Mouse (Mus musculus): Measurements from ENCODE around the gene Mtmr11. TPM values are rescaled to one million over a fixed set of nuclear protein-coding genes. Genes with fewer than 3 reads are reported as not detected.

The Mtmr11 gene
- total and polyA plus RNA-seq, 2 experiments, result 1.2 to 2.8 TPM

- Histone ChIP-seq H3K4me1 (ENCODE audit: control insufficient read depth, insufficient read depth, low read length) (peaks cover 6% of the 10 kb centered on the region), H3K36me3 (ENCODE audit: control insufficient read depth, insufficient read depth, low read length) (no peaks in the 10 kb centered on the region), H3K27ac (replicated peaks; ENCODE audit: insufficient read depth, low read depth, low read length) (no peak overlapping the region), H3K79me2 (ENCODE audit: control insufficient read depth, insufficient read depth, low read length) (no peaks in the 10 kb centered on the region; the same call in 1 of the 2 replicates), H3K9ac (ENCODE audit: low read depth, low read length) (no peak overlapping the region), H3K4me3 (ENCODE audit: insufficient read depth, low read depth, low read length) (no peak overlapping the region), H3K27me3 (ENCODE audit: control insufficient read depth, insufficient read depth, low read length) (no peaks in the 10 kb centered on the region)
- no peak for TF ChIP-seq POLR2A (IDR thresholded peaks at IDR 0.05; ENCODE audit: extremely low read depth, insufficient read depth, low read length)
- no peak for TF ChIP-seq CTCF (IDR thresholded peaks at IDR 0.05; ENCODE audit: low read depth, low read length)
- DNase-seq (ENCODE audit: extremely low read depth, low read depth, low spot score), result no peak
Measured at GRCm38 (mm10) chr3:96128128-96128527, 33.7 kb upstream of the Mtmr11 start.

DNA sequence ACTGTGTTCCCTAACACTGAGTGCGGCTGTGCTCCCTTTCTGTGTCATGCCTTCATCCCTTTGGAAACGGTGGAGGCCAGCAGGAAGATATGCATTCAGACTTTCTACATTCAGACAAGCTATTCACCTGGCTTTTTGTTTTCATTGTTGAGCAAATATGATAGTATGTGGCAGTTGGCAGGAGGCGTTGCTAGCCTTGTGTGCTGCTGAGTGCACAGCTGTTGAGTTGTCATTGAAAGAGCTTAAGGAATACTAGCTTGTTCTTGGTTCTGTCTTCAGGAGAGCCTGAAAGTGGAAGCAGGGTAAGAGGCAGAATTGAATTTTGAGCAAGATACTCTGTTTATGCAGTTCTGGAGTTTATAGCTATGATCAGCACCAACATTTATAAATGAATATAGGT, 29.3 kb upstream of the Mtmr11 start:
- H3K4me1 ChIP-seq (ENCODE audit: control insufficient read depth, insufficient read depth, low read length), result peaks cover 14% of the 10 kb centered on the region
- no peak overlapping the region for H3K27ac ChIP-seq (replicated peaks; ENCODE audit: insufficient read depth, low read depth, low read length)
- WGBS, result 51% methylated on average over 3 of the region's 3 CpGs
- peak; percentile 30 for DNase-seq (ENCODE audit: extremely low read depth, low read depth, low spot score)
- H3K9ac ChIP-seq (ENCODE audit: low read depth, low read length), result no peak overlapping the region
- peaks cover 1% of the 10 kb centered on the region; the same call in 1 of the 2 replicates for H3K36me3 ChIP-seq (ENCODE audit: control insufficient read depth, insufficient read depth, low read length)
- no peaks in the 10 kb centered on the region; the same call in 1 of the 2 replicates for H3K79me2 ChIP-seq (ENCODE audit: control insufficient read depth, insufficient read depth, low read length)
- H3K27me3 ChIP-seq (ENCODE audit: control insufficient read depth, insufficient read depth, low read length), result no peaks in the 10 kb centered on the region
- no peak overlapping the region for H3K4me3 ChIP-seq (ENCODE audit: insufficient read depth, low read depth, low read length)
- TF ChIP-seq CTCF (IDR thresholded peaks at IDR 0.05; ENCODE audit: low read depth, low read length) (no peak), POLR2A (IDR thresholded peaks at IDR 0.05; ENCODE audit: extremely low read depth, insufficient read depth, low read length) (no peak)

DNA sequence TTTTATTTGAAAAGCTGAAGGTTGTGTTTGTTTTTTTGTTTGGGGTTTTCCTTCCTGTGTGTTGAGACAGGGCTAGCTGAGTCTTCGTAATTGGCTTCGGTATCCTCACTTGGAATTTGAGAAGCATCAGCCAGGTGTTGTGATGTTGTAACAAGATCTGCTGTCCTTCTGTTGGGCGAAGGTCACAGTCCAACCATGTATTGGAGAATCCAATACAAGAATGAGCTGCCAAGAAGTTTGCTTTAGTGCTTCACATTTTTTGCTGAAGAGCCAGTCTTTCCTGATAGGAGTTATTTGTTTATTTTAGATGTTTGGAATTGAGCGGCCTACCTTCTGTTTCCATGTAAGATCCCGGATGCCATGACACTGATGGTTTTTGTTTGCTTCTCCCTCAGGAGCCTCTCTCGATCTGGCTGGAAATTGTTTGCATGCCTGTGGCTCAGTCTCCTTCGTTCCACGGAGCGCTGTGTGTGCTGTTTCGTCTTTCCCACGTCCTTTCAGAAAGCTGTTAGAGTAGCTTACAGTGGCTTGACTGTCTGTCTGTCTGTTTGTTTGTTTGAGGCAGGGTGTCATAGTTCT, 28.4 kb upstream of the Mtmr11 start:
- Histone ChIP-seq H3K27ac (replicated peaks; ENCODE audit: insufficient read depth, low read depth, low read length) (peak overlapping the region; percentile 19), H3K36me3 (ENCODE audit: control insufficient read depth, insufficient read depth, low read length) (peaks cover 6% of the 10 kb centered on the region)
- 22% methylated on average over 11 of the region's 11 CpGs for WGBS

DNA sequence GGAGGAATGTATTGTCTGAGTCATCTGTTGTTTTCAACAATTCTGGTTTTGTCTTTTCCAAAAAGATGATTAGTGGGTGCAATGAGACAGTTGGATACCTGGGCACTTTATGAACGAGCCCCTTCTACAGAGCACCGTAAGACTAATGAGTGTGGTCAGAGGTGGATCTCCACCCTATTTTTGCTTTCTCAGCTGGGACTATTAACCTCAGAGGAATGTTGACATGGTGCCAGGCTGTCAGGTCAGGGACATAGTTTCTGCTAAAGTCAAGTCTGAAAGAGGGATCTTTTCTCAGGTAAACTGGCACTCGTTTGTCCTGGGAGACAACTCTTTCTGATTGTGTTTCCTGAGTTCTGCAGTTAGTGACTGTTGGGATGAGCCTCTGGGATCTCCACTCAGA, 26.8 kb upstream of the Mtmr11 start:
- peaks cover 12% of the 10 kb centered on the region for H3K36me3 ChIP-seq (ENCODE audit: control insufficient read depth, insufficient read depth, low read length)
- no peak overlapping the region for H3K9ac ChIP-seq (ENCODE audit: low read depth, low read length)
- H3K4me1 ChIP-seq (ENCODE audit: control insufficient read depth, insufficient read depth, low read length), result peaks cover 14% of the 10 kb centered on the region
- no peak overlapping the region for H3K4me3 ChIP-seq (ENCODE audit: insufficient read depth, low read depth, low read length)
- H3K79me2 ChIP-seq (ENCODE audit: control insufficient read depth, insufficient read depth, low read length), result no peaks in the 10 kb centered on the region
- no peak overlapping the region for H3K27ac ChIP-seq (replicated peaks; ENCODE audit: insufficient read depth, low read depth, low read length)
- no peaks in the 10 kb centered on the region for H3K27me3 ChIP-seq (ENCODE audit: control insufficient read depth, insufficient read depth, low read length)
- TF ChIP-seq CTCF (IDR thresholded peaks at IDR 0.05; ENCODE audit: low read depth, low read length) (no peak), POLR2A (IDR thresholded peaks at IDR 0.05; ENCODE audit: extremely low read depth, insufficient read depth, low read length) (no peak)
- 18% methylated on average over 3 of the region's 3 CpGs for WGBS
- peak; percentile 78 for DNase-seq (ENCODE audit: extremely low read depth, low read depth, low spot score)

More for the DNA sequence above, 28.4 kb upstream of the Mtmr11 start:
- Histone ChIP-seq H3K4me1 (ENCODE audit: control insufficient read depth, insufficient read depth, low read length) (peaks cover 14% of the 10 kb centered on the region), H3K79me2 (ENCODE audit: control insufficient read depth, insufficient read depth, low read length) (no peaks in the 10 kb centered on the region; the same call in 1 of the 2 replicates), H3K27me3 (ENCODE audit: control insufficient read depth, insufficient read depth, low read length) (no peaks in the 10 kb centered on the region), H3K4me3 (ENCODE audit: insufficient read depth, low read depth, low read length) (no peak overlapping the region), H3K9ac (ENCODE audit: low read depth, low read length) (no peak overlapping the region)
- DNase-seq (ENCODE audit: extremely low read depth, low read depth, low spot score), result peak; percentile 100
- TF ChIP-seq CTCF (IDR thresholded peaks at IDR 0.05; ENCODE audit: low read depth, low read length), result no peak
- no peak for TF ChIP-seq POLR2A (IDR thresholded peaks at IDR 0.05; ENCODE audit: extremely low read depth, insufficient read depth, low read length)

GRCm38 (mm10) chr3:96147950-96148349, 13.9 kb upstream of the Mtmr11 start:
- 11% methylated on average over 5 of the region's 5 CpGs for WGBS
- Histone ChIP-seq H3K36me3 (ENCODE audit: control insufficient read depth, insufficient read depth, low read length) (peaks cover 27% of the 10 kb centered on the region), H3K79me2 (ENCODE audit: control insufficient read depth, insufficient read depth, low read length) (no peaks in the 10 kb centered on the region; the same call in 1 of the 2 replicates), H3K4me1 (ENCODE audit: control insufficient read depth, insufficient read depth, low read length) (no peaks in the 10 kb centered on the region; the same call in 1 of the 2 replicates), H3K27me3 (ENCODE audit: control insufficient read depth, insufficient read depth, low read length) (no peaks in the 10 kb centered on the region), H3K9ac (ENCODE audit: low read depth, low read length) (no peak overlapping the region), H3K27ac (replicated peaks; ENCODE audit: insufficient read depth, low read depth, low read length) (no peak overlapping the region), H3K4me3 (ENCODE audit: insufficient read depth, low read depth, low read length) (no peak overlapping the region)
- DNase-seq (ENCODE audit: extremely low read depth, low read depth, low spot score), result peak; percentile 56
- TF ChIP-seq CTCF (IDR thresholded peaks at IDR 0.05; ENCODE audit: low read depth, low read length) (peak; percentile 46), POLR2A (IDR thresholded peaks at IDR 0.05; ENCODE audit: extremely low read depth, insufficient read depth, low read length) (no peak)

DNA sequence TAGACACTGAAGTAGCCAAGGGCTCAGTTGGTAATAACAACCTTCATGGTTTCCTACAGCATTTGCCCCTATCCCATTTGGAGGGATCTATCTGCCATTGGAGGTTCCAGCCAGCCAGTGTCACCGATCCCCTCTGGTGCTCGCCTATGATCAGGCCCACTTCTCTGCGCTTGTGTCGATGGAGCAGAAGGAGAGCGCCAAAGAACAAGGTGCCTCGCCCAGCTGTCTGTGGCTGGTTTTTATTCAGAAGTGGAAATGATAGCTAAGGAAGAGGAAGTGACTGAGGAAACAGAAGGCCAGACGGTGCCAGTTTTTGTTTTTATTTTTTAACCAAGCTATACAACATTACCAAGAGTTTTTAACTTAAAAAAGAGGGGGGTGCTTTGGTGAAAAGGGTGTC, 10.0 kb upstream of the Mtmr11 start:
- Histone ChIP-seq H3K27me3 (ENCODE audit: control insufficient read depth, insufficient read depth, low read length) (no peaks in the 10 kb centered on the region), H3K36me3 (ENCODE audit: control insufficient read depth, insufficient read depth, low read length) (peaks cover 25% of the 10 kb centered on the region), H3K79me2 (ENCODE audit: control insufficient read depth, insufficient read depth, low read length) (no peaks in the 10 kb centered on the region), H3K4me3 (ENCODE audit: insufficient read depth, low read depth, low read length) (no peak overlapping the region), H3K9ac (ENCODE audit: low read depth, low read length) (no peak overlapping the region), H3K27ac (replicated peaks; ENCODE audit: insufficient read depth, low read depth, low read length) (no peak overlapping the region), H3K4me1 (ENCODE audit: control insufficient read depth, insufficient read depth, low read length) (no peaks in the 10 kb centered on the region; the same call in 1 of the 2 replicates)
- TF ChIP-seq CTCF (IDR thresholded peaks at IDR 0.05; ENCODE audit: low read depth, low read length), result no peak
- no peak for TF ChIP-seq POLR2A (IDR thresholded peaks at IDR 0.05; ENCODE audit: extremely low read depth, insufficient read depth, low read length)
- no peak for DNase-seq (ENCODE audit: extremely low read depth, low read depth, low spot score)
- 75% methylated on average over 7 of the region's 7 CpGs for WGBS

All from liver, adult 2 months (tissue).